Mouse (Mus musculus): Measurements from ENCODE around the gene Hjurp.

The Hjurp gene

GRCm38 (mm10) chr1:88260114-88260513, 17.3 kb downstream of the Hjurp start:
- peak; percentile 60 for DNase-seq

- no peak for DNase-seq
These were observed 17.8 kb downstream of the Hjurp start for GRCm38 (mm10) chr1:88259643-88260024.

GRCm38 (mm10) chr1:88258881-88259642, 18.4 kb downstream of the Hjurp start:
- DNase-seq = no peak

- no peak for DNase-seq
These were observed 19.1 kb downstream of the Hjurp start for GRCm38 (mm10) chr1:88258361-88258760.

- DNase-seq = no peak
These were observed 19.8 kb downstream of the Hjurp start for GRCm38 (mm10) chr1:88257681-88258080.

GRCm38 (mm10) chr1:88256886-88257663, 20.4 kb downstream of the Hjurp start:
- no peak for DNase-seq

GRCm38 (mm10) chr1:88255989-88256754, 21.3 kb downstream of the Hjurp start:
- DNase-seq = no peak

- DNase-seq = no peak
These were observed 22.0 kb downstream of the Hjurp start for GRCm38 (mm10) chr1:88255466-88255857.

- DNase-seq = no peak
These were observed 22.5 kb downstream of the Hjurp start for GRCm38 (mm10) chr1:88254793-88255465.

- no peak for DNase-seq
These were observed 23.9 kb downstream of the Hjurp start for GRCm38 (mm10) chr1:88253540-88253939.

- no peak for DNase-seq
These were observed 24.3 kb downstream of the Hjurp start for GRCm38 (mm10) chr1:88253106-88253505.

- DNase-seq = no peak
These were observed 27.4 kb downstream of the Hjurp start for GRCm38 (mm10) chr1:88250023-88250422.

GRCm38 (mm10) chr1:88249596-88249995, 27.8 kb downstream of the Hjurp start:
- no peak for DNase-seq

GRCm38 (mm10) chr1:88248658-88249057, 28.8 kb downstream of the Hjurp start:
- no peak for DNase-seq

GRCm38 (mm10) chr1:88247660-88248059, 29.8 kb downstream of the Hjurp start:
- no peak for DNase-seq

GRCm38 (mm10) chr1:88246386-88246785, 31.0 kb downstream of the Hjurp start:
- DNase-seq = no peak

GRCm38 (mm10) chr1:88245881-88246280, 31.6 kb downstream of the Hjurp start:
- DNase-seq = no peak

GRCm38 (mm10) chr1:88243861-88244260, 33.6 kb downstream of the Hjurp start:
- DNase-seq = no peak

- DNase-seq = no peak
These were observed 36.9 kb downstream of the Hjurp start for GRCm38 (mm10) chr1:88240579-88240978.

- no peak for DNase-seq
These were observed 37.4 kb downstream of the Hjurp start for GRCm38 (mm10) chr1:88240072-88240471.

- no peak for DNase-seq
These were observed 38.7 kb downstream of the Hjurp start for GRCm38 (mm10) chr1:88238771-88239170.

GRCm38 (mm10) chr1:88237311-88237710, 40.1 kb downstream of the Hjurp start:
- DNase-seq = no peak

- DNase-seq = no peak
These were observed 41.5 kb downstream of the Hjurp start for GRCm38 (mm10) chr1:88235894-88236415.

Data from right cerebral cortex, postnatal 4 days (tissue).